Mouse (Mus musculus): ENCODE data around the gene Ppm1a. TPM values are rescaled to one million over a fixed set of nuclear protein-coding genes. Genes with fewer than 3 reads are reported as not detected.

Gene Ppm1a
- polyA plus RNA-seq, 1 experiment from 2014 or later = 108 TPM

- Histone ChIP-seq H3K4me3 (replicated peaks; ENCODE audit: low read depth, low read length) (no peak overlapping the region), H3K9ac (replicated peaks; ENCODE audit: low read length) (no peak overlapping the region), H3K36me3 (ENCODE audit: control insufficient read depth, insufficient read depth, low read length) (no peaks in the 10 kb centered on the region), H3K9me3 (ENCODE audit: control insufficient read depth, low read length) (no peaks in the 10 kb centered on the region), H3K27me3 (ENCODE audit: control insufficient read depth, insufficient read depth, low read length) (no peaks in the 10 kb centered on the region), H3K27ac (replicated peaks; ENCODE audit: low read depth, low read length) (no peak overlapping the region), H3K4me2 (ENCODE audit: low read length) (no peak overlapping the region), H3K4me1 (ENCODE audit: control insufficient read depth, insufficient read depth, low read length) (no peaks in the 10 kb centered on the region)
- ATAC-seq (ENCODE audit: low FRiP score, low TSS enrichment) (no peak), DNase-seq (no peak)
- WGBS = 87% methylated on average over 2 of the region's 2 CpGs
Measured at GRCm38 (mm10) chr12:72750606-72751005, 6.6 kb upstream of the Ppm1a start.

GRCm38 (mm10) chr12:72757596-72757995 lies 341 bp downstream of the Ppm1a start:
- H3K9ac ChIP-seq (replicated peaks; ENCODE audit: low read length) = no peak overlapping the region
- no peak for DNase-seq
- no peak for ATAC-seq (ENCODE audit: low FRiP score, low TSS enrichment)
- H3K4me2 ChIP-seq (ENCODE audit: low read length) = no peak overlapping the region
- H3K27me3 ChIP-seq (ENCODE audit: control insufficient read depth, insufficient read depth, low read length) = no peaks in the 10 kb centered on the region
- no peaks in the 10 kb centered on the region for H3K9me3 ChIP-seq (ENCODE audit: control insufficient read depth, low read length)
- H3K36me3 ChIP-seq (ENCODE audit: control insufficient read depth, insufficient read depth, low read length) = no peaks in the 10 kb centered on the region
- no peak overlapping the region for H3K4me3 ChIP-seq (replicated peaks; ENCODE audit: low read depth, low read length)
- peaks cover 16% of the 10 kb centered on the region for H3K4me1 ChIP-seq (ENCODE audit: control insufficient read depth, insufficient read depth, low read length)
- WGBS = 4% methylated on average over 1 of the region's 1 CpGs
- no peak overlapping the region for H3K27ac ChIP-seq (replicated peaks; ENCODE audit: low read depth, low read length)

- H3K4me2 ChIP-seq (ENCODE audit: low read length) = peak overlapping the region; percentile 67
- no peaks in the 10 kb centered on the region for H3K27me3 ChIP-seq (ENCODE audit: control insufficient read depth, insufficient read depth, low read length)
- H3K9ac ChIP-seq (replicated peaks; ENCODE audit: low read length) = no peak overlapping the region
- H3K36me3 ChIP-seq (ENCODE audit: control insufficient read depth, insufficient read depth, low read length) = no peaks in the 10 kb centered on the region
- 11% methylated on average over 7 of the region's 7 CpGs for WGBS
- DNase-seq (no peak), ATAC-seq (ENCODE audit: low FRiP score, low TSS enrichment) (no peak)
- peak overlapping the region; percentile 89 for H3K4me3 ChIP-seq (replicated peaks; ENCODE audit: low read depth, low read length)
- peaks cover 27% of the 10 kb centered on the region for H3K4me1 ChIP-seq (ENCODE audit: control insufficient read depth, insufficient read depth, low read length)
- peak overlapping the region; percentile 99; the same call in 1 of the 2 replicates for H3K27ac ChIP-seq (replicated peaks; ENCODE audit: low read depth, low read length)
- no peaks in the 10 kb centered on the region for H3K9me3 ChIP-seq (ENCODE audit: control insufficient read depth, low read length)
Measured at GRCm38 (mm10) chr12:72759956-72760355, 2.7 kb downstream of the Ppm1a start.

- DNase-seq (peak; percentile 98), ATAC-seq (ENCODE audit: low FRiP score, low TSS enrichment) (peak; percentile 95)
- WGBS = under 1% methylated on average over 69 of the region's 78 CpGs
Measured at GRCm38 (mm10) chr12:72760376-72761229, 3.3 kb downstream of the Ppm1a start.

GRCm38 (mm10) chr12:72761230-72761648 lies 4.0 kb downstream of the Ppm1a start:
- under 1% methylated on average over 29 of the region's 71 CpGs for WGBS
- Histone ChIP-seq H3K27me3 (ENCODE audit: control insufficient read depth, insufficient read depth, low read length) (no peaks in the 10 kb centered on the region), H3K27ac (replicated peaks; ENCODE audit: low read depth, low read length) (peak overlapping the region; percentile 99), H3K9ac (replicated peaks; ENCODE audit: low read length) (peak overlapping the region; percentile 99), H3K9me3 (ENCODE audit: control insufficient read depth, low read length) (no peaks in the 10 kb centered on the region), H3K4me3 (replicated peaks; ENCODE audit: low read depth, low read length) (peak overlapping the region; percentile 89), H3K4me1 (ENCODE audit: control insufficient read depth, insufficient read depth, low read length) (peaks cover 27% of the 10 kb centered on the region), H3K4me2 (ENCODE audit: low read length) (peak overlapping the region; percentile 72), H3K36me3 (ENCODE audit: control insufficient read depth, insufficient read depth, low read length) (no peaks in the 10 kb centered on the region)
- no peak for DNase-seq
- ATAC-seq (ENCODE audit: low FRiP score, low TSS enrichment) = no peak; the same call in 1 of the 2 replicates

More at GRCm38 (mm10) chr12:72760376-72761229, 3.3 kb downstream of the Ppm1a start:
- Histone ChIP-seq H3K4me3 (replicated peaks; ENCODE audit: low read depth, low read length) (peak overlapping the region; percentile 89), H3K9me3 (ENCODE audit: control insufficient read depth, low read length) (no peaks in the 10 kb centered on the region), H3K4me1 (ENCODE audit: control insufficient read depth, insufficient read depth, low read length) (peaks cover 27% of the 10 kb centered on the region), H3K27ac (replicated peaks; ENCODE audit: low read depth, low read length) (peak overlapping the region; percentile 99), H3K27me3 (ENCODE audit: control insufficient read depth, insufficient read depth, low read length) (no peaks in the 10 kb centered on the region), H3K36me3 (ENCODE audit: control insufficient read depth, insufficient read depth, low read length) (no peaks in the 10 kb centered on the region), H3K4me2 (ENCODE audit: low read length) (peak overlapping the region; percentile 67), H3K9ac (replicated peaks; ENCODE audit: low read length) (peak overlapping the region; percentile 99)

- peak; percentile 58 for ATAC-seq (ENCODE audit: low FRiP score, low TSS enrichment)
- peak; percentile 81 for DNase-seq
- Histone ChIP-seq H3K4me2 (ENCODE audit: low read length) (peak overlapping the region; percentile 72), H3K4me3 (replicated peaks; ENCODE audit: low read depth, low read length) (peak overlapping the region; percentile 89), H3K9ac (replicated peaks; ENCODE audit: low read length) (peak overlapping the region; percentile 99), H3K27me3 (ENCODE audit: control insufficient read depth, insufficient read depth, low read length) (no peaks in the 10 kb centered on the region), H3K27ac (replicated peaks; ENCODE audit: low read depth, low read length) (peak overlapping the region; percentile 99), H3K36me3 (ENCODE audit: control insufficient read depth, insufficient read depth, low read length) (no peaks in the 10 kb centered on the region), H3K4me1 (ENCODE audit: control insufficient read depth, insufficient read depth, low read length) (peaks cover 27% of the 10 kb centered on the region), H3K9me3 (ENCODE audit: control insufficient read depth, low read length) (no peaks in the 10 kb centered on the region)
- 1% methylated on average over 43 of the region's 43 CpGs for WGBS
Measured at GRCm38 (mm10) chr12:72761649-72762261, 4.5 kb downstream of the Ppm1a start.

GRCm38 (mm10) chr12:72762502-72762901 lies 5.2 kb downstream of the Ppm1a start:
- Histone ChIP-seq H3K4me1 (ENCODE audit: control insufficient read depth, insufficient read depth, low read length) (peaks cover 24% of the 10 kb centered on the region), H3K4me3 (replicated peaks; ENCODE audit: low read depth, low read length) (peak overlapping the region; percentile 89), H3K27ac (replicated peaks; ENCODE audit: low read depth, low read length) (no peak overlapping the region), H3K36me3 (ENCODE audit: control insufficient read depth, insufficient read depth, low read length) (no peaks in the 10 kb centered on the region), H3K9ac (replicated peaks; ENCODE audit: low read length) (peak overlapping the region; percentile 99; the same call in 1 of the 2 replicates), H3K4me2 (ENCODE audit: low read length) (peak overlapping the region; percentile 72), H3K9me3 (ENCODE audit: control insufficient read depth, low read length) (no peaks in the 10 kb centered on the region), H3K27me3 (ENCODE audit: control insufficient read depth, insufficient read depth, low read length) (no peaks in the 10 kb centered on the region)
- 62% methylated on average over 1 of the region's 1 CpGs for WGBS
- DNase-seq (no peak), ATAC-seq (ENCODE audit: low FRiP score, low TSS enrichment) (no peak)

- H3K4me2 ChIP-seq (ENCODE audit: low read length) = peak overlapping the region; percentile 72
- peaks cover 24% of the 10 kb centered on the region for H3K4me1 ChIP-seq (ENCODE audit: control insufficient read depth, insufficient read depth, low read length)
- H3K4me3 ChIP-seq (replicated peaks; ENCODE audit: low read depth, low read length) = peak overlapping the region; percentile 10; the same call in 1 of the 2 replicates
- H3K9ac ChIP-seq (replicated peaks; ENCODE audit: low read length) = no peak overlapping the region
- DNase-seq (no peak), ATAC-seq (ENCODE audit: low FRiP score, low TSS enrichment) (no peak)
- H3K36me3 ChIP-seq (ENCODE audit: control insufficient read depth, insufficient read depth, low read length) = no peaks in the 10 kb centered on the region
- H3K27me3 ChIP-seq (ENCODE audit: control insufficient read depth, insufficient read depth, low read length) = no peaks in the 10 kb centered on the region
- 55% methylated on average over 1 of the region's 1 CpGs for WGBS
- no peak overlapping the region for H3K27ac ChIP-seq (replicated peaks; ENCODE audit: low read depth, low read length)
- H3K9me3 ChIP-seq (ENCODE audit: control insufficient read depth, low read length) = no peaks in the 10 kb centered on the region
Measured at GRCm38 (mm10) chr12:72763156-72763555, 5.9 kb downstream of the Ppm1a start.

All from midbrain, embryonic 14.5 days (tissue).